Mouse (Mus musculus): ENCODE data around the gene Ampd2.

Ampd2 gene

DNA sequence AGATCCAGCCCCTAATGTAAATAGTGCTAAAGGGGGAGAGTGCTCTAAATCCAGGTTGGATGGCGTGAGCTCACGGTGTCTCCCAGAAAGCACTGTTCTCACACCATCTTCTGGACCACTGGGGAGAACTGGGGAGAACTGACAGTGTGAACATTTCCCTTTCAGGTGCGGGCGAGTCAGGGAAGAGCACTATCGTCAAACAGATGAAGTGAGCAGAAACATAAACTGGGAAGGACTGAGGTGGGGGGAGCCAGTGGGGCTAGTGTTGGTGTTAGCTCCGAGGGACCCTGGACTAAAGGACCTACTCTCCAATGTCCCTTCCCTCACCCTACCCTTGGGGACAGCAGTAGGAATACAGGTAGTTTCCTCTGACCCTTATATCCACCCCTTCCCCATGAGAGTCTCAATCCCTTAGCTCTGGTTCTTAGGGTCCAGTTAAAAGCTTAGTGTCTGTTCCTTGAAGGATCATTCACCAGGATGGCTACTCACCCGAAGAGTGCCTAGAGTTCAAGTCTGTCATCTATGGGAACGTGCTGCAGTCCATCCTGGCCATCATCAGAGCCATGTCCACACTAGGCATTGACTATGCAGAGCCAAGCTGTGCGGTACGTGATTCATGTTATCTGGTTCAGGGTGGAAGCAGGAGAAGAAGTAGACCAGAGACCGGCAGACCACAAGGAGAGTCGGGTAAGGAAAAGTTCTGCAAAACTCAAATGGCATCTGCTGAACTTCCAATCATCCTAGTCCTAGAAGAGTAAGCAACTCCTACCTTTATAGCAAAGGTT is 8.7 kb upstream of the Ampd2 start:
- DNase-seq (ENCODE audit: low read depth): no peak

GRCm38 (mm10) chr3:108094146-108094545 is 7.7 kb upstream of the Ampd2 start:
- no peak for DNase-seq (ENCODE audit: low read depth)

DNA sequence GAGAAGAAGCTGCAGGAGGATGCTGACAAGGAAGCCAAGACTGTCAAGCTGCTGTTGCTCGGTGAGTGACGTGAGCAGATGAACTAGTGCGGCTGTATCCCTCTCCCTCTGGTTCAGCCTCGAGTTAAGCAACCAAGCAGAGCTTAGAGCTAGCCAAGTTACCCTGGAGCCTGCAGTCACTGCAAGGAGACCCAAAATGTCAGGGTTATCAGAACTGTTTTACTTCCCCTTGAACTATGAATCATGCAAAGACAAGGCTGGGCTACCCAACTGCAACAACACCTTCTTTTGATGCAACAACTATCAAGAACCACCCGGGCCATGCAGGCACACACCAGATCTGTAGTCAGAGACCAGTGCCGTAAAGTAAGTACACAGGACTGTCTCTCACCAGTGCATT is 6.9 kb upstream of the Ampd2 start:
- DNase-seq (ENCODE audit: low read depth): no peak

DNA sequence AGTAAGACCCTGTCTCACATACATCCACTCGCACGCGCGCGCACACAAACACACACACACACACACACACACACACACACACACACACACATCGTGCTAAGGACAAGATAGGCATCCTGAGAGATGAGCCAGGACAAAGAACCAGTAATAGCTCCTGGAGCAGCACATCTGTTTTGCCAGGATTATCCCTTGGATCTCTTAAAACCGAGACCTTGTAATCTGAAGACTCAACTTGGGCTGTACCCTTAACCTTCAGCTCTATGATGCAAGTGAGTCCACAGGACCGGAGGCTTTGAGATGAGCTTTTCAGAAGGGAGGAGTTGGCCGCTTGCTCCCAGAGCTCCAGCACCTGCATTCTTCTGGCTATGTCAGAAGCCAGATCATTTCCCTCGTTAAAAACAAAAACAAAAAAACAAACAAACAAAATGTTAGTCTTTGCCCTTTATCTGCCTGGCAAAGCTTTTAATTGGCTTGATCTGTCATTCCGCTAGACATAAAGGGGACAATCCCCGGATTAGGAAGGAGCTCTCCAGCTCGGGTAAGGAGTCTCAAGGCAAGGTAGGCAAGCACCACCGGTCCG is 6.2 kb upstream of the Ampd2 start, which contains the start of gene Gnat2:
Gnat2 (plus strand) TSS at position 254 of the 580 bp plus-strand sequence.
- DNase-seq (ENCODE audit: low read depth): no peak

GRCm38 (mm10) chr3:108092030-108092429 is 5.6 kb upstream of the Ampd2 start:
- DNase-seq (ENCODE audit: low read depth): no peak

DNA sequence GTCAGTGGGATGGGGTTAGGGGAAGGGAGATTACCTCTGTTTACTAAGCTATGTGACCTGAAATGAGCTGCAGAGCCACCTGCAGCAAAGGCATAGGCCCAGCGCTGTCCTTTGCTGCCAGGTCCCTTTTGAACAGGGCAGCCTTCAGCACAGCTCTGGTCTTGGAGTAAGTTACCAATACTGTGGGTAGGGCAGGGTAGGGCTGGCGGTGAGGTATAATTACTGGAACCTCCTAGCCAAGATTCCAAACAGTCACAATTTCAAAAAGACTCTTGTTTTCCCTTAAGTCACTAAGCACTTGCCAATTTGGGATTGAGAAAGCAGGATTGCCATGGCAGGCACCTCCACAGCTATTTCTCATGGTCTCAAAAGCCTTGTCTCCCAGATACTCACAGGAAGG is 4.1 kb upstream of the Ampd2 start:
- DNase-seq (ENCODE audit: low read depth): no peak

DNA sequence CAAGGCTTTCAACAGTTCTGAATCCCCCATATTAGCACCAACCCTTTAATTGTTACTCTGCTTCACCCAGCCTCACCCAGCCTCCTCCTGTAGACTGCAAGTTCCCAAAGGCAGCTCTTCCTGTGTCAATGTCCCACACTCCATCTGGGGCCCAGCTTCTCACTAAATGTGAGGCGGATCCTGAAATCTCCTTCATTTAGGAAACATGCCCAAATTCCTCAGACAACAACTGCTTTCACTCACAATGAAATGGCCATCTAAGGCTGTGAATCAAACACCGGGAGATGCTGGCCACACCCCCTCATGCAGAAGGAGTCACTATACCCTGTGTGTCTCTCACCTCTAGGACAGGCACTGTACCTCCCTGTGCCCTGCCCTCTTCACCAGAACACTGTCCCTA is 3.5 kb upstream of the Ampd2 start:
- DNase-seq (ENCODE audit: low read depth): no peak

DNA sequence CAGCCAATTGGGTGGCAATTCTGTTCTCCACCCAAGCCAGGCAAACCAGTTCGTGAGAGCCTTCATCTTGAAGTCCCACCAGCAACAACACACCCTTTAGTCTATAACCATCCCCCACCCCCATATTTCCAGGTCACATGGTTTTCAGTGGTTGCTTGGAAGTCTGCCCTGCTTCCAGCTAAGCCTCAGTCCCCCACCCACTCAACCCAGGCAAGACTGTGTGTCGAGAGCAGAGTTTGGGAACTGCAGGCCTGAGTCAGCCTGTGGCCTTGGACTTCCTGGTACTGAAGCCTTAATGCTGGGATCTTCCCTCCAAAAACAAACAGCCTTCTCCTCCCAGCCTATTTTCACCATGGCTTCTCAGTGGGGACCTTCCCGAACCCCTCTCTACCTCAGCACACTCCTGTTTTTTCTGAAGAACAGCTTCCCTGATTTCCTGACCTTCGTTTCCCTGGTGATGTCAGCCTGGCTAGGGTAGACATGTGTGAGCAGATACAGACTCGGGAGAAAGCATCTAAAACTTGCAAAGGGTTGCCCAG is 2.5 kb upstream of the Ampd2 start:
- no peak for DNase-seq (ENCODE audit: low read depth)

DNA sequence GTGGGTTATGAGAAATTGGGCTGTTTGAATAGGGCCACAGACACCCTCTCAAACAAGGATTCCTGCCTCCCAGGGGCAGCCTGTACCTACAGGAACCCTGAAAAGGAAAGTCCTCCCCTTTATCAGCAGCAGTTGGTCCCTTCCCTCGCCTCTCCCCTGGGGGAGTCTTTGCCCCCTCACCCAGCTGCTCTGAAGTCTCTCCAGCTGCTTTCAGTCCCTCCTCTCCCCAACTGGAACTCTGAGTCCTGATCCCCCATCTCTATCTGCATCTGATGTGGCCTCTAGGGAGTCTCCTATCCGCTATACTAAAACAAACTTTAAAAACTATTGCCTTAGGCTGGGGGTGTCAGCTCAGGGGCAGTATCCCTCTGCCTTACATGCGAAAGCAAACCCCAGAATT is 878 bp upstream of the Ampd2 start:
- no peak for DNase-seq (ENCODE audit: low read depth)

DNA sequence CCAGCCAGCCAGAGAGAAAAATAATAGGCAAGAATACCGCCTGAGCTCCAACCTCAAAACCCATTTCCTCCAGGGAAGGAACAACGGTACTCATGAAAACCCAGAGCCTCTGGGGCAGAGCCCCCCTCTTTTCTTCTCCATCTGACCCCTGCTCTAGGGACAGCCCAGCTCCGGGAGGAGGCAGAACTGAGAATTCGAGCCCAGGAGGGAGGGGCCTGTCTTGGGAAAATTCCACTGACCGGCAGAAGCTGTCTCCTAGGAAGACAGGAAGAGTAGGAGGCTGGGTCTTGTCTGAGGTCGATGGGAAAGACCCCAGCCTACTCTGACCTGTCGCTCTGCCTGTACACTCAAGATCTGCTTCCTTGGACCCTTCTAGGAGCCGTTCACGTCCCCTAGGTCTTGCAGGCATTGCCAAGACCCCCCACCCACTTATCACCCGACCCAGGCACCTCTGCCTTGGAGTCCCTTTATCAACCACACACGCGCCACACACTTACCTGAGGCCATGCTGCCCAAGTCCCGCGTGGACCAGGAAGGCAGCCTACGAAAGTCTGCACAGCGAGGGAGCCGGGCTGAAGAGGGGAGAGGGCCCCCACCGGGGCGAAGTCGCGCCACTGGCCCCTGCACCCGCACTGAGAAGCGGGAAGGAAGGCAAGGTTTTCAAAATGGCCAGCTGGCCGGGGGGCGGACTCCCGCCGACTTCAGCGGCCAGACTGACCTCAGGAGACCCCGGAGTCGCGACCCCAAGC is 556 bp downstream of the Ampd2 start:
- DNase-seq (ENCODE audit: low read depth): peak; percentile 54

DNA sequence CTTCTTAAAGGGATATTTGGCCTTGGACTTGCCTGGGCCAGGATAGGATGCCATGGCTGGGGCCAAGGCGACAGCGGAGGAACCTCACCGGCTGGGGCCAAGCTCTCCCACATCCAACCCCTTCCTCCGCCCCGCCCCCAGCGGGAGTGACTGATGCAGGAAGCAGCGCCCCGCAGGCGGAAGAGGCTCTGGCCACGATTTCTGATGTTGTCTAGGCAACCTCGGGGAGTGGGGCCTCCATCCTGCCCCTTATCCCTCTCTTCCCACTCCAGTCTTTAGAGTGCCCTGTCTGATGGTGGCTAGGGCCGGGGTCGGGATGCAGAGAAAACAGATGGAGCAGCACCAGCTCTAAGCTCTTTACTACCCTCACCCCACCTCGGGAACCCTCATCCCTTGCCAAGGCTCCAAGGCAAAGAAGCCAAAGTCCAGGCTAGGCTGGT is 1.1 kb downstream of the Ampd2 start:
- peak; percentile 95 for DNase-seq (ENCODE audit: low read depth)

DNA sequence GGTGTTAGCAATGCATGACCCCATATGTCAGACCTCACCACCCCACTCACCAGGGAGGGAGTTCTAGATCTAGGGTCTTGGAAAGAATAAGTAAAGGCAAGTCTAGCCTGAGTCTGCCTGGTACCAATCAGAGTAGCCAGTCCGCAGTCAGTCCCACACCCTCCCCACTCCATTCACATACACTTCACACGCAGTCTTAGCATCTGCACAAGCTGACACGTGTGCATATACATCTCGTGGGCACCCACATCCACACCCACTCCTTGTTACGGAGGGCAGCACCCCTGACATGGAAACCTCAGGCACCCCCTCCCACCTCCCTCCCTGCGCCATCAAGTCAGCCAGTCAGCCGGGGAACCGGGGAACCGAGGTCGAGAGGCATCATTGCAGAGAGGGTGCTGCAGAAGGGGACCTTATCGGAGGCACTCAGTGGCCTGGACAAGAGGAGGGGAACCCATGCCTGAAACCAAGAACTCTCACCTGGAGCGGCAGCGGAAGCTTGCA is 1.6 kb downstream of the Ampd2 start:
- DNase-seq (ENCODE audit: low read depth): no peak

DNA sequence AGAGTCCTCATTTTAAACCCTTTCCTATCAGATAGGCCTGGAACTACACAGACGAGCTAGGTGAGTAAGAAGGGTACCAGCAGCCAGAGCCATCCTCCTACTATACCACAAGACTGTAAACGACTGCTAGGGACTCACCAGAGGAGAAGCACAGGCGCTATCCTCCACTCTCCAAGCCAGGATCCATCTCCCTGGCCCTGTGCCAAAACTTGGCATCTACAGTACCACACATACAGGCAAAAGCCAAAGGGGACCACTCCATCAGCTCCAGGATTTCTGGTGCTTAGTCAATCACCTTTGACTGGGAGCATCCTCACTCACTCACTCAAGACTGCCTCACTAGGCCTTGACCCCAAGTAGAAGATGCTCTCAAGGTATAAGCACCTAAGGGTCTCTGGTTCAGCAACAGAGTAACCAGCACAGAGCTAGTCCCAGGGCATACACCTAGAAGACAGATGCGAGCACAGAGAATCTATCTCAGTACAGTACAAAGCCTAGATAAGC is 2.5 kb downstream of the Ampd2 start:
- peak; percentile 16 for DNase-seq (ENCODE audit: low read depth)

DNA sequence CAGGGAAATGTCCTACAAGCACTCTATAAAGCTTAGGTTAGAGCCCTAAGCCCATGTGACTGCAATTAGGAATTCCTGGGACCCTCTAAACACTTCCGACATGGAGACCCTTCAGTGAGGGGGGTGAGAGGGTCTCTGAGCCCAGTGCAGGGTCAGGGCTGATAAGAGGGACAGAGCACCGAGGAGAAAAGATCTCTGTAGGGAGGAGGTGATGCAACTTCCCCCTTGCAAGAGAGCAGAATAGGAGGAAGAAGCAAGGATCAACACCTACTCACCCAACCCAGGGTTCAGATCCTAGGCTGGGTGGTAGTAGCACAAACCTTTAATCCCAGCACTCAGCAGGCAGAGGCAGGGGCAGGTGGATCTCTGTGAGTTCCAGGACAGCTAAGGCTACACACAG is 3.3 kb downstream of the Ampd2 start:
- DNase-seq (ENCODE audit: low read depth): no peak

DNA sequence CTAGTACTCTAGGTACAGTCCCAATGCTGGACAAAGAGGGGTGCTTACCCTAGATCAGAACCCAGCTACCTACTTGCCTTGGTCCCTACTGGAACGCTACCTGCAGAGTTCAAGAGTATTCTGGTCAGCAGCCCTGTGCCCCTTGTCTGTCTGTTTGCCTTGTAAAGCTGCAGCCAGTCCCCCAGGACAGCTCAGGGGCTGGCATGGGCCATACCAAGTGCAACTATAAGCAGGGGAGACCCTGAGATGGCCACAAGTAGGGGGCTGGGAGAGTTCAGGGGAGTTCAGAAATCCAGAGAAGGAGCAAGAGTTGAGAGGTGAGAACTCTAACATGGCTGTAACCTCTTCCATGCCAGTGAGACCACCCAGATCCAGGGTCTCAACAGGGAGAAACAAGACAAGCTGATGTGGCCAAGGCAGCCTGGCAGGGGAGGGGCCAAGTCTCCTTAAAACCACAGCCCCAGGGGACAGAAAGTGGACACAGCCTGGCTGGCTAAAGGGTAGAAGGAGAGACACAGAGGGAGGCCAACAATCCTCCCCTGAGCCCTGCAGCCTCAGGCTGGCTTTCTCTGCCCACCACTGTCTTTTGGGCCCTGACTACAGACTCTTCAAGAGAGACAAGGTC is 4.1 kb downstream of the Ampd2 start:
- DNase-seq (ENCODE audit: low read depth): no peak

- DNase-seq (ENCODE audit: low read depth): no peak
Observed at GRCm38 (mm10) chr3:108081681-108082080, 4.8 kb downstream of the Ampd2 start.

GRCm38 (mm10) chr3:108076836-108077235 is 9.6 kb downstream of the Ampd2 start:
- DNase-seq (ENCODE audit: low read depth): no peak

DNA sequence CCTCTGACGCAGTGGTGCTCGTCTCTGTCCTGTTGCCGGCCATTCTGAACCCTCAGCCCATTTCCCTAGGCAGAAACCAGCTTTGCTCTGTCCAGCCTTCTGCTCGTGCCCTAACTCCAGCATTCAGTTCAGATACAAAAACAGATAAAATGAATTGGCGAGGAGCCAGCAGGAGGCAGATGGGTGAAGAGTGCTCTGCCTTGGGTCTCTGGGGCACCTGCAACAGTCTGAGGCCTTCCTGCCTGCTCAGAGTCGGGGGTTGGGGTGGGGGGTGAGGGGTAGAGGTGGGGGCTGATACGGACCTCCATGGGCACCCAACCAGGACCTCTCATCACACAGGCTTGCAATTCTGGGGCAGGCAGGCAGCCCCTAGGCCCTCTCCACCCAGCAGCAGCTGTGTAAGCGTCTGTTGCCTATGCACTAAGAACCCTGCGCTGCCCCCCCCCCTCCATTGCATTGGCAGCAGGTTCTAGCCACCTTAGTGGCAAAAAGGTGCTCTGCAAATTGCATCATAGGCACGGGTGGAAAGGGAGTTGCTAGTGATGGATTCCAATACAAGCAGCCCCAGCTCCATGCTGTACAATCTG is 13.4 kb downstream of the Ampd2 start:
- no peak for DNase-seq (ENCODE audit: low read depth)

DNA sequence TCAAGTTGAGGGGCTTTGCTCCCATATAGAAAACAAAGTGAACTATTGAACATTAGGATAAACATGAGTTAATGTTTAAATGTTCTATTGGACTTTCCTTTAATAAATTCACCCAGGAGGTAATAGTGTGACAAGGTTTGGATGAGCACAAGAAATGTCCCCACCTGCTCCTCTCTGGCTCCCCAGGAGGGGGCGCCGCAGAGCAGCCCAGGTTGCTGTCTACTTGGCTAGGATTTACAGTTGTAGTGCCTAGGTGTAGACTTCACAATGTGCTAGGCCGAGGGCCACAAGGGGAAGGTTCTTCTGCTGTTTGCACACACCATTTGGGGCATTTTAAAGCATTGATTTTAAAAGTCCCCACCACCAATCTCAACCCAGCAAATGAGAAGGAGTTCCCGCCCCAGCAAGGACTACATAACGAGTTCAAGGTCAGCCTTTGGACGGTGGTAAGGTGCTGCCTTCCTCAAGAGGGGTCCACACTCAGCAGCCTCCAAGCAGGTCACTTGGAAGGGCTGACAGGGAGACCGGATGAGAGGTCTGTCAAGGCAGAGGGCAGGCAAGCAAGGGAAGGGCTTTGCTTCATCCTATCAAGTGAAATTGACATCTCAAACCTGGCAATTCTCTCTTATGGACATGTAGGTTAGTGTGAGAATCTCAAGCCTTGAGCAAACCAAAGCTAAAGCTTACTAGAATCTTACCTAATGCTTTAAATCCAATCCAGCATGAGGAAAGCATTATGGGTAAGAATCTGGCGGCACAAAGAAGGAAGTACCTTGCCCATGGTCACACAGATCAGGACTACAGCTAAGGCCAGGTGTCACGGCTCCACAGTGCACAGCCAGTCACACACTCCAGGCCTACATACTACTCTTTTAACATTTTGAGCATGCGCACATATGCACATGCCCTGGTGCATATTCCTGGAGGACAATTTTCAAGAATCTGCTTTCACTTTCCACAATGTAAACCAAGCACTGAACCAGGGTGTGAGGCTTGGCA is 15.9 kb downstream of the Ampd2 start:
- DNase-seq (ENCODE audit: low read depth): peak; percentile 82

DNA sequence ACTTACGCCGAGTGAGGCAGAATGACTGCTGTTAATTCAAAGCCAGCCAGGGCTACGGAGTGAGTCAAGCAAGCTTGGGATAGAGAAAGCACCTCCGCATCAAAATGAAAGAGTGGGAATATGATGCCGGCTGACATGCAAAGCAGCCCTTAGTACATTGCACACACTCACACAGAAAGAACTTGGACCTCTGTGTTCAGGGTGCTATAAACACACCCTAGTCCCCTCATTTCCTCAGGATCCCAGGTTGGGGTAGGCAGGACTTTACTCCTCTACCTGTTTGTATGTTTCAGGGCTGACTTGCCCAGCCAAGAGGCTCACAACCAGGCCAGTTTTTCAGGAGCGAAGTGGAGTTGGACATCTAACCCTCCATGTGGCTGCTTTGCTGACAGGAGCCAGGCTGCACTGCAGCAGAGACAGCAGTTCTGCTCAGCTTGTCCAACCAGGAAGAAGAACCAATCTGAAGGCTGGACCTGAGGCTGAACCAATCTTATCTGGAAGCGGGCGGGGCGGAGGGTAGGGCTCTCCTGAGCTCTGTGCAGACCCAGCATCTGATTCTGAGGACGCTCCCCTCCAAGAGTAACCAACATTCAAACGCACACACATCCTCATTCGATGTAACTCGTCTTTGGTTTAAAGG is 17.1 kb downstream of the Ampd2 start:
- DNase-seq (ENCODE audit: low read depth): no peak
